ENCODE assay signal across 14 mouse cellular contexts in genomic region chr4:41556311-41556953, GRCm38 (mm10). TPM values are rescaled to one million over a fixed set of nuclear protein-coding genes. Genes with fewer than 3 reads are reported as not detected.
DNase-seq lines count a peak whose midpoint lies in the region; ATAC-seq lines count a peak whose summit lies in the region.
"Had no signal": no experiment of that assay in that cellular context is flagged by ENCODE, and none has a peak within 500 bp of the region (broad histone marks: within the 10 kb centered on the region; RNA-seq: fewer than 3 reads in every experiment).

No protein-coding gene starts in this region.

- H3K27ac ChIP-seq in embryonic facial prominence, embryonic 11.5 days (replicated peaks; ENCODE audit: low read depth, low read length) = no peak overlapping the region
- no peak overlapping the region for H3K27ac ChIP-seq in embryonic facial prominence, embryonic 10.5 days (replicated peaks)
- peak overlapping the region; percentile 64 for H3K27ac ChIP-seq in hindbrain, embryonic 13.5 days
- no peak overlapping the region for H3K27ac ChIP-seq in hindbrain, embryonic 16.5 days (ENCODE audit: low read depth, low read length)
- peak overlapping the region; percentile 63 for H3K27ac ChIP-seq in midbrain, embryonic 14.5 days (replicated peaks; ENCODE audit: low read depth, low read length)

- H3K4me2 ChIP-seq in embryonic facial prominence, embryonic 11.5 days (ENCODE audit: low read depth, low read length) = no peak overlapping the region
- H3K4me2 ChIP-seq in hindbrain, embryonic 13.5 days = no peak overlapping the region
- H3K4me2 ChIP-seq in hindbrain, embryonic 16.5 days (ENCODE audit: low read length) = no peak overlapping the region
- H3K4me2 ChIP-seq in midbrain, embryonic 14.5 days (ENCODE audit: low read length) = peak overlapping the region; percentile 28
- H3K4me2 ChIP-seq: heart, embryonic 15.5 days; kidney, embryonic 15.5 days; lung, embryonic 14.5 days had no signal

- no peaks in the 10 kb centered on the region for H3K27me3 ChIP-seq in embryonic facial prominence, embryonic 11.5 days (ENCODE audit: control insufficient read depth, insufficient read depth, low read length)
- H3K27me3 ChIP-seq in embryonic facial prominence, embryonic 10.5 days (replicated peaks; ENCODE audit: low read depth, poor library complexity, severe bottlenecking) = 0 out of 2 replicates have a peak, but pooled peaks cover 6% of the 10 kb centered on the region
- no peaks in the 10 kb centered on the region for H3K27me3 ChIP-seq in hindbrain, embryonic 13.5 days
- no peaks in the 10 kb centered on the region for H3K27me3 ChIP-seq in hindbrain, embryonic 16.5 days (replicated peaks; ENCODE audit: control insufficient read depth, insufficient read depth, low read length)
- no peaks in the 10 kb centered on the region for H3K27me3 ChIP-seq in midbrain, embryonic 14.5 days (ENCODE audit: control insufficient read depth, insufficient read depth, low read length)
- H3K27me3 ChIP-seq: heart, embryonic 15.5 days; kidney, embryonic 15.5 days had no signal

- peak; percentile 57; the same call in 1 of the 2 replicates for ATAC-seq in embryonic facial prominence, embryonic 11.5 days (replicated peaks; ENCODE audit: insufficient number of reproducible peaks, low FRiP score, low TSS enrichment, low read depth)
- ATAC-seq in hindbrain, embryonic 13.5 days (ENCODE audit: low FRiP score) = 0 out of 2 replicates have a peak, but pooled peaks have one; percentile 26
- ATAC-seq in hindbrain, embryonic 16.5 days = no peak
- ATAC-seq in midbrain, embryonic 14.5 days (ENCODE audit: low FRiP score, low TSS enrichment) = peak; percentile 63

- DNase-seq in embryonic facial prominence, embryonic 11.5 days (ENCODE audit: low spot score) = no peak
- DNase-seq in embryonic facial prominence, embryonic 10.5 days (ENCODE audit: low spot score) = no peak
- DNase-seq in lung, postnatal 10 days = peak; percentile 8
- no peak for DNase-seq in lung, postnatal 25 days (ENCODE audit: low spot score)
- DNase-seq in midbrain, embryonic 14.5 days = peak; percentile 30
- no peak for DNase-seq in spleen, postnatal 14 days (ENCODE audit: low spot score in 2 of 2)
- DNase-seq: adrenal gland, adult 8-10 months; cerebellum, adult 2 months; forebrain, postnatal 0 days; lung, embryonic 14.5 days had no signal

- no peak overlapping the region for H3K9ac ChIP-seq in embryonic facial prominence, embryonic 11.5 days (replicated peaks; ENCODE audit: low read length)
- peak overlapping the region; percentile 36; the same call in 1 of the 2 replicates for H3K9ac ChIP-seq in hindbrain, embryonic 13.5 days
- H3K9ac ChIP-seq in hindbrain, embryonic 16.5 days (ENCODE audit: low read depth, low read length) = no peak overlapping the region
- H3K9ac ChIP-seq in midbrain, embryonic 14.5 days (replicated peaks; ENCODE audit: low read length) = no peak overlapping the region
- H3K9ac ChIP-seq: forebrain, postnatal 0 days; heart, embryonic 15.5 days; kidney, embryonic 15.5 days; lung, embryonic 14.5 days had no signal

- H3K4me1 ChIP-seq in embryonic facial prominence, embryonic 11.5 days (ENCODE audit: control insufficient read depth, insufficient read depth, low read length) = peaks cover 4% of the 10 kb centered on the region
- peaks cover 40% of the 10 kb centered on the region for H3K4me1 ChIP-seq in embryonic facial prominence, embryonic 10.5 days
- H3K4me1 ChIP-seq in hindbrain, embryonic 13.5 days (replicated peaks) = peaks cover 41% of the 10 kb centered on the region
- peaks cover 14% of the 10 kb centered on the region for H3K4me1 ChIP-seq in hindbrain, embryonic 16.5 days (ENCODE audit: control insufficient read depth, insufficient read depth, low read depth, low read length)
- peaks cover 26% of the 10 kb centered on the region; the same call in 1 of the 2 replicates for H3K4me1 ChIP-seq in midbrain, embryonic 14.5 days (ENCODE audit: control insufficient read depth, insufficient read depth, low read length)

- no peak overlapping the region for H3K4me3 ChIP-seq in embryonic facial prominence, embryonic 11.5 days (ENCODE audit: low read depth, low read length)
- no peak overlapping the region for H3K4me3 ChIP-seq in embryonic facial prominence, embryonic 10.5 days
- H3K4me3 ChIP-seq in hindbrain, embryonic 13.5 days = no peak overlapping the region
- no peak overlapping the region for H3K4me3 ChIP-seq in hindbrain, embryonic 16.5 days (ENCODE audit: low read length)
- no peak overlapping the region for H3K4me3 ChIP-seq in midbrain, embryonic 14.5 days (replicated peaks; ENCODE audit: low read depth, low read length)
- H3K4me3 ChIP-seq: heart, embryonic 15.5 days; kidney, embryonic 15.5 days had no signal

- no peaks in the 10 kb centered on the region for H3K9me3 ChIP-seq in embryonic facial prominence, embryonic 11.5 days (replicated peaks; ENCODE audit: control insufficient read depth, low read length)
- no peaks in the 10 kb centered on the region for H3K9me3 ChIP-seq in embryonic facial prominence, embryonic 10.5 days
- no peaks in the 10 kb centered on the region for H3K9me3 ChIP-seq in hindbrain, embryonic 13.5 days
- H3K9me3 ChIP-seq in hindbrain, embryonic 16.5 days (ENCODE audit: control insufficient read depth, low read length) = no peaks in the 10 kb centered on the region
- no peaks in the 10 kb centered on the region for H3K9me3 ChIP-seq in midbrain, embryonic 14.5 days (ENCODE audit: control insufficient read depth, low read length)
- H3K9me3 ChIP-seq: heart, embryonic 15.5 days; kidney, embryonic 15.5 days had no signal

- no peaks in the 10 kb centered on the region for H3K36me3 ChIP-seq in embryonic facial prominence, embryonic 11.5 days (replicated peaks; ENCODE audit: control insufficient read depth, insufficient read depth, low read depth, low read length)
- H3K36me3 ChIP-seq in embryonic facial prominence, embryonic 10.5 days (replicated peaks) = no peaks in the 10 kb centered on the region
- no peaks in the 10 kb centered on the region for H3K36me3 ChIP-seq in hindbrain, embryonic 13.5 days
- H3K36me3 ChIP-seq in hindbrain, embryonic 16.5 days (ENCODE audit: control insufficient read depth, insufficient read depth, low read length) = no peaks in the 10 kb centered on the region
- no peaks in the 10 kb centered on the region for H3K36me3 ChIP-seq in midbrain, embryonic 14.5 days (ENCODE audit: control insufficient read depth, insufficient read depth, low read length)
- H3K36me3 ChIP-seq: heart, embryonic 15.5 days; kidney, embryonic 15.5 days had no signal

- WGBS in embryonic facial prominence, embryonic 11.5 days = 66% methylated on average over 5 of the region's 5 CpGs
- WGBS in embryonic facial prominence, embryonic 10.5 days = 59% methylated on average over 5 of the region's 5 CpGs
- WGBS in hindbrain, embryonic 13.5 days = 32% methylated on average over 5 of the region's 5 CpGs
- 39% methylated on average over 5 of the region's 5 CpGs for WGBS in hindbrain, embryonic 16.5 days
- 33% methylated on average over 5 of the region's 5 CpGs for WGBS in midbrain, embryonic 14.5 days

RNA-seq across cellular contexts. Expression of gene Fam219a, which starts 12.9 kb away (rescaled TPM):
- 2.3 and 4.3 TPM in 2 replicates for polyA plus RNA-seq in embryonic facial prominence, embryonic 11.5 days (2014; fragmentation: Nextera tagmentation; extraction: Ambion mirVana)
- 2.0 and 2.6 TPM in 2 replicates for polyA plus RNA-seq in embryonic facial prominence, embryonic 10.5 days (2016; fragmentation: Nextera tagmentation; extraction: Ambion mirVana)
- 16.7 and 18.1 TPM in 2 replicates for polyA plus RNA-seq in hindbrain, embryonic 13.5 days (2015; fragmentation: Nextera tagmentation; extraction: Ambion mirVana)
- polyA plus RNA-seq in hindbrain, embryonic 16.5 days (2015; fragmentation: Nextera tagmentation; extraction: Ambion mirVana) = 14.2 and 14.8 TPM in 2 replicates
- polyA plus RNA-seq in midbrain, embryonic 14.5 days (2014; fragmentation: Nextera tagmentation; extraction: Ambion mirVana) = 19.9 and 22.3 TPM in 2 replicates

RNA-seq across cellular contexts. Expression of gene Dnaic1, which starts 13.1 kb away (rescaled TPM):
- polyA plus RNA-seq in embryonic facial prominence, embryonic 11.5 days (2014; fragmentation: Nextera tagmentation; extraction: Ambion mirVana) = 0.21 and 1.5 TPM in 2 replicates
- 1.3 and 1.8 TPM in 2 replicates for polyA plus RNA-seq in embryonic facial prominence, embryonic 10.5 days (2016; fragmentation: Nextera tagmentation; extraction: Ambion mirVana)
- 3.2 and 5.0 TPM in 2 replicates for polyA plus RNA-seq in hindbrain, embryonic 13.5 days (2015; fragmentation: Nextera tagmentation; extraction: Ambion mirVana)
- 2.4 and 3.3 TPM in 2 replicates for polyA plus RNA-seq in hindbrain, embryonic 16.5 days (2015; fragmentation: Nextera tagmentation; extraction: Ambion mirVana)
- polyA plus RNA-seq in midbrain, embryonic 14.5 days (2014; fragmentation: Nextera tagmentation; extraction: Ambion mirVana) = 2.0 and 2.8 TPM in 2 replicates

RNA-seq across cellular contexts. Expression of gene 1110017D15Rik, which starts 39.3 kb away (rescaled TPM):
- polyA plus RNA-seq in embryonic facial prominence, embryonic 11.5 days (2014; fragmentation: Nextera tagmentation; extraction: Ambion mirVana) = 6.3 and 6.4 TPM in 2 replicates
- 5.3 and 6.1 TPM in 2 replicates for polyA plus RNA-seq in embryonic facial prominence, embryonic 10.5 days (2016; fragmentation: Nextera tagmentation; extraction: Ambion mirVana)
- polyA plus RNA-seq in hindbrain, embryonic 13.5 days (2015; fragmentation: Nextera tagmentation; extraction: Ambion mirVana) = 9.8 and 17.9 TPM in 2 replicates
- 17.9 and 21.7 TPM in 2 replicates for polyA plus RNA-seq in hindbrain, embryonic 16.5 days (2015; fragmentation: Nextera tagmentation; extraction: Ambion mirVana)
- 12.9 and 13.2 TPM in 2 replicates for polyA plus RNA-seq in midbrain, embryonic 14.5 days (2014; fragmentation: Nextera tagmentation; extraction: Ambion mirVana)
- polyA plus RNA-seq: kidney, embryonic 15.5 days had no signal

RNA-seq across cellular contexts. Expression of gene AI464131, which starts 53.6 kb away (rescaled TPM):
- 9.7 and 11.4 TPM in 2 replicates for polyA plus RNA-seq in embryonic facial prominence, embryonic 11.5 days (2014; fragmentation: Nextera tagmentation; extraction: Ambion mirVana)
- polyA plus RNA-seq in embryonic facial prominence, embryonic 10.5 days (2016; fragmentation: Nextera tagmentation; extraction: Ambion mirVana) = 5.7 and 8.9 TPM in 2 replicates
- 7.0 TPM in 2 replicates for polyA plus RNA-seq in hindbrain, embryonic 13.5 days (2015; fragmentation: Nextera tagmentation; extraction: Ambion mirVana)
- 18.4 and 19.5 TPM in 2 replicates for polyA plus RNA-seq in hindbrain, embryonic 16.5 days (2015; fragmentation: Nextera tagmentation; extraction: Ambion mirVana)
- 7.2 and 8.0 TPM in 2 replicates for polyA plus RNA-seq in midbrain, embryonic 14.5 days (2014; fragmentation: Nextera tagmentation; extraction: Ambion mirVana)

Comparison
In these comparisons a context has a peak if more than half of its experiments do, and no peak if none do; other contexts are left out.
1. DNase-seq: peak in lung, postnatal 10 days (single experiment) and midbrain, embryonic 14.5 days (single experiment); none in embryonic facial prominence, embryonic 11.5 days (single experiment), embryonic facial prominence, embryonic 10.5 days (single experiment), lung, postnatal 25 days (single experiment) and spleen, postnatal 14 days (0 of 2).
2. H3K27ac ChIP-seq: peak in hindbrain, embryonic 13.5 days (single experiment) and midbrain, embryonic 14.5 days (single experiment); none in embryonic facial prominence, embryonic 11.5 days (single experiment), embryonic facial prominence, embryonic 10.5 days (single experiment) and hindbrain, embryonic 16.5 days (single experiment).